Mouse (Mus musculus) adrenal gland, postnatal 10 days (tissue): ENCODE measurements at regions not wholly inside any gene's neighbourhood (a gene's known extent, or its start where the extent isn't known, plus 50 kb on each side); places are given as distances from the start of the nearest gene placed in this dataset.
A peak's percentile ranks its signal among the peaks of the same experiment; 100 is the strongest.
"Not testable (repeated sequence)": the region's sequence is repeated elsewhere in the genome, so short reads cannot be mapped to it uniquely, and the experiment has no call there.

ENCODE experiments used
- DNase-seq: peaks from one replicate; pipeline ENCODE4 v3.0.0; 2021; ENCODE audit warnings: mixed read lengths

GRCm38 (mm10) chr7:73206922-73207811 is 168.1 kb upstream of the Rgma start:
- DNase-seq = no peak

GRCm38 (mm10) chr7:73208479-73208816 is 166.9 kb upstream of the Rgma start:
- DNase-seq = no peak

- DNase-seq = no peak
Measured at GRCm38 (mm10) chr7:73208817-73209602, 166.3 kb upstream of the Rgma start.

- no peak for DNase-seq
Measured at GRCm38 (mm10) chr7:73210078-73210477, 165.2 kb upstream of the Rgma start.

GRCm38 (mm10) chr7:73222237-73222915 is 152.9 kb upstream of the Rgma start:
- DNase-seq = no peak

- DNase-seq = no peak
Measured at GRCm38 (mm10) chr7:73222929-73223512, 152.3 kb upstream of the Rgma start.

DNA sequence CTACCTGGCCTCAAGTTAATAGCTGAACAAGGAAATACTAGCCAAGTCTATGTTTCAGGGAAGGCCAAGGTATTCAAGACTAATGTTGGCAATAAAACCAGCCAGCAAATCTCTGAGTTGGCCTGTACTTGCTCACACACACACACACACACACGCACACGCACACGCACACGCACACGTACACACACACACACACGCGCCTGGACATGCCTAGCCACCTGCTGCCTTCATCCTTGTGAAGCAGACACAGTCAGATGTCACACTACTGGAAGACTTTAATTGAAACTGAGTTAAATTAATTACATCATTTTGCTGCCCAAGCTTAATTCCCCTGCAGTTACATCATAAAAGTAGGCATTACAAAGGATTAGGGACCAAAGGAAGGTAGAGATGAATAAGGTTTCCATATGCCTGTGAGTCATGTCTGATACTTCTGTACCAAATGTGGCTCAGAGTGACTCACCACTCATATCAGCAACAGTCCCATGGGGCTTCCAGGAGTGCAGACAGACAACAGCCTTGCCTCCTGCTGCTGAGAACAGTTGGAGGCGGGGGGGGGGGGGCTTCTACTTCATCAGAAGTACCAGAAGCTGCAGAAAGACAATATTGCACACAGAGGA is 141.7 kb upstream of the Rgma start:
- DNase-seq = no peak

- no peak for DNase-seq
Measured at GRCm38 (mm10) chr7:73238486-73238885, 136.8 kb upstream of the Rgma start.

- no peak for DNase-seq
Measured at GRCm38 (mm10) chr7:73243591-73244355, 131.5 kb upstream of the Rgma start.

- no peak for DNase-seq
Measured at GRCm38 (mm10) chr7:73245431-73245830, 129.9 kb upstream of the Rgma start.

- no peak for DNase-seq
Measured at GRCm38 (mm10) chr7:73250593-73250992, 124.7 kb upstream of the Rgma start.

DNA sequence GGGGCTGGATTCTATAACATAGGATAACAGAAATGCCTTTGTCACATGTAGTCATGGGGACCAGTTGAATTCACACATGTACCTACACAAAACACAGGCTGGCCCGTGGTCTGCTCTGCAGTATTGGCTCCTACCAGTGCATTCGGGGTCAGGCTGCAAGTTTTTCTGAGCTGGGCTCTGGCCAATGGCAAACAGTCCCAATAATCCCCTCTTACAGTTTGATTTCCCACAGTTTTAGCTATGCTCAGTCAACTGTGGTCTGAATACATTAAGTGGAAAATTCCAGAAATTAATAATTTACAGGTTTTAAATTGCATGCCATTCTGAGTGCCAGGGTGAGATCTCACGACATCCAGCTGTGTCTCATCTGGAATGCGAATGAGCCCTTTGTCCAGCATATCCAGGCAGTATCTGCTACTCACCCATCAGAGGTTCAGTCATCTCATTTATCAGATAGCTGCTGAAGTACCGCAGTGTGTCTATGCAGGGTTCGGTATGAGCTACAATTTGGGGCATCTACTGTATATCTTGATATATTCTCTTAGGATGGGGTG is 124.0 kb upstream of the Rgma start:
- DNase-seq = no peak

GRCm38 (mm10) chr7:73254972-73255371 is 120.3 kb upstream of the Rgma start:
- not testable (repeated sequence) for DNase-seq

DNA sequence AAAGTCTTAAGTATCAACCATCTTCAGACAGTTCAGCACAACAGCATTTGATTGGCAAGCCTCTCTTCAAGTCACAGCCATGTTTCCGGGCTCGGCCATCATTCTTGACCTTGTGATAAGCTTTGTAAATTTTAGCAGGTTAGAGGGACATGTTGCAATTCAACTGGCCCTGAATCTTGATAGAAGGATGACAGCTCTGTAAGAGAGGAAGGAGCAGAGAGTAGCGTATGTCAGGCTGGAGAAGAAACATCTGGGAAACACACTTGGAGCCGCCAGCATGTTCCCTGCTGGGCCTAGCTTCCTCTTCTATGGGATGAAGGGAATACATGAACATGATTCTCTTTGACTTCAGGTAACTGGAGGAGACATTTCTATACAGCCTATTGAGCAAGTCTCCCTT is 115.2 kb upstream of the Rgma start:
- no peak for DNase-seq

DNA sequence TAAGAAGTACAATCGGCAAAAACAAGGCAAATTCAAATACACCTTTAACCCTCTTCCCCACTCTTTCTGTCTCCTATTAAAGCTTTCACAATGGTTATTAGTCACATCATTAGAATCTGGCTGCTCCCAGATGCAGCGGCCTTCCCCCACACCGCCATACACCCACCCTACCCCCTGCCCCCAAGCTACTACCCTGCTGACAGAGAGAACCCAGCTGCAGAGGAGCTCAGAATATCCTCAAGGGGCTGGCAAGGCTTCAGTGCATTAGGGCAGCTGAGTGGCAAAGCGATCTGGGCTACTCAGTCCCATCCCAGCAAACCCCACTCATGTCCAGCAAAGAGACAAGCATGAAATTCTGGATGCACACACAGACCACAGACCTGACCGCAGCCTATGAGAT is 113.6 kb upstream of the Rgma start:
- no peak for DNase-seq

- DNase-seq = no peak
Measured at GRCm38 (mm10) chr7:73262526-73262925, 112.8 kb upstream of the Rgma start.

GRCm38 (mm10) chr7:73269626-73270025 is 105.7 kb upstream of the Rgma start:
- no peak for DNase-seq

- DNase-seq = no peak
Measured at GRCm38 (mm10) chr7:73272787-73273186, 102.5 kb upstream of the Rgma start.

DNA sequence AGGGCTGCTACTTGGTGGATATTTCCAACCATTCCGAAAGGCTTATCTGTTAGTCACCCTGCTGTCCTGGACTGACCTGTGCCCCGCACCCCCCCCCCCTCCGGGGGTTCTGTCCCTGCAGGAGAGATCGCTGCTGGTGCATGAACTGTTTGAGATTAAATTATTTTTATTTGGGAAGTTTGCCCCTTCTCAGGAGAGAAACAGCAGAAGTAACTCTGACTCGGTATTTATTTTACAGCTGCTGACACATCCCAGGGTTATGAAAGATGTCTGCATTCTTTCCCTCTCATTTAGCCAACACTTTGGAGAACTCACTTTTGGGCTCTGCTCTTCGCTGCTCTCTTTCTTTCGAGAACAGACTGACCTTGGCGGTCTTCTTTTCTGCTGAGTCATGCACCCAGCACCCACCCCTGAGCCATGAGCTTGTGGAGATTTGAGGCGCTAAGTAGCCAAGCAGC is 99.5 kb upstream of the Rgma start:
- peak; percentile 37 for DNase-seq

GRCm38 (mm10) chr7:73278616-73279015 is 96.7 kb upstream of the Rgma start:
- DNase-seq = no peak

- DNase-seq = no peak
Measured at GRCm38 (mm10) chr7:73279936-73280445, 95.3 kb upstream of the Rgma start.
